Mouse (Mus musculus): ENCODE results near the gene Lsamp. TPM values are rescaled to one million over a fixed set of nuclear protein-coding genes. Genes with fewer than 3 reads are reported as not detected.
"Not testable (repeated sequence)": the region's sequence is repeated elsewhere in the genome, so short reads cannot be mapped to it uniquely, and the experiment has no call there.

Gene Lsamp
- polyA plus RNA-seq, 1 experiment from 2014 or later, result 2.1 TPM

GRCm38 (mm10) chr16:41996956-41997355, 2012.8 kb downstream of the Lsamp start:
- Histone ChIP-seq H3K4me3 (ENCODE audit: control insufficient read depth in 1 of 2, insufficient read depth in 1 of 2, low read depth in 1 of 2, low read length in 2 of 2) (no peak overlapping the region), H3K27me3 (ENCODE audit: control insufficient read depth, insufficient read depth, low read length) (no peaks in the 10 kb centered on the region), H3K9ac (ENCODE audit: low read length) (no peak overlapping the region), H3K27ac (replicated peaks in 1 of 2; ENCODE audit: control insufficient read depth in 1 of 2, insufficient read depth in 1 of 2, low read depth in 2 of 2, low read length in 2 of 2) (no peak overlapping the region), H3K4me1 (ENCODE audit: control insufficient read depth in 2 of 2, insufficient read depth in 2 of 2, low read length in 2 of 2) (no peaks in the 10 kb centered on the region), H3K4me2 (ENCODE audit: low read length) (no peak overlapping the region), H3K9me3 (ENCODE audit: control insufficient read depth, low read length) (no peaks in the 10 kb centered on the region), H3K36me3 (ENCODE audit: control insufficient read depth, insufficient read depth, low read length) (no peaks in the 10 kb centered on the region)
- ATAC-seq (ENCODE audit: insufficient number of reproducible peaks, insufficient read depth, low FRiP score, low read depth), result no peak
- WGBS, result 47% methylated on average over 1 of the region's 1 CpGs

DNA sequence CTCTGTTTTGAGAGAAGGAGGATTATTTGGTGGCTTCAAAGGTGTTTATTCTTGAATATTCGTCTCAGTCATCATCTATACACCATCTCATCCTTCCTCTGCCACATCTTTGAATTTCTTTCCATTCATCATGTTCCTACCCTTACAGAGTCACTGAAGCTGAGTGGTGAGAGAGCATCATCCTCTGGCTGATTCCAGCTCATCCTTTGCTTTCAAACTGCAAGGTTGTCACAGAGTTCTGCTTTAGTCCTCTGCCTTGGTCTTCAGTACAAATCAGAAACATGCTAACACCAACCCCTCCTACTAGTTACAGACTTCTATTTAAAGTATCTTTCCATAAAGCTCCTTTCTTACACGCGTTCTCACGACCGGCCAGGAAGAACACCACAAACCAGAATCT, 2018.8 kb downstream of the Lsamp start:
- 82% methylated on average over 5 of the region's 5 CpGs for WGBS
- no peak for ATAC-seq (ENCODE audit: insufficient number of reproducible peaks, insufficient read depth, low FRiP score, low read depth)

DNA sequence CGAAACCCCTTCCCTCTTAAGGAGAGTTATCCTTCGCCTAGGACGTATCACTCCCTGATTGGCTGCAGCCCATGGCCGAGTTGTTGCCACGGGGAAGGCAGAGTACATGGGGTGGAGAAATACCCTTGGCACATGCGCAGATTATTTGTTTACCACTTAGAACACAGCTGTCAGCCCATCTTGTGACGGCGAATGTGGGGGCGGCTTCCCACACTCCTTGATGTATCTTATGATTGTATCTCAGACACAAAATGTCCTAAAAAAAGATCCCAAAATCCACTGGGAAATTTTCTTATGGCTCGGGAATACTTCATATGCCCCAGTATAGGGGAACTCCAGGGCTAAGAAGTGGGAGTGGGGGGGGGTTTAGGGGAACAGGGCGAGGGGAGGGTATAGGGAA, 2019.3 kb downstream of the Lsamp start:
- not testable (repeated sequence) for H3K36me3 ChIP-seq (ENCODE audit: control insufficient read depth, insufficient read depth, low read length); ATAC-seq (ENCODE audit: insufficient number of reproducible peaks, insufficient read depth, low FRiP score, low read depth); H3K9ac ChIP-seq (ENCODE audit: low read length); H3K4me3 ChIP-seq (ENCODE audit: control insufficient read depth in 1 of 2, insufficient read depth in 1 of 2, low read depth in 1 of 2, low read length in 2 of 2); H3K4me1 ChIP-seq (ENCODE audit: control insufficient read depth in 2 of 2, insufficient read depth in 2 of 2, low read length in 2 of 2); H3K4me2 ChIP-seq (ENCODE audit: low read length); H3K9me3 ChIP-seq (ENCODE audit: control insufficient read depth, low read length); H3K27me3 ChIP-seq (ENCODE audit: control insufficient read depth, insufficient read depth, low read length); H3K27ac ChIP-seq (replicated peaks in 1 of 2; ENCODE audit: control insufficient read depth in 1 of 2, insufficient read depth in 1 of 2, low read depth in 2 of 2, low read length in 2 of 2)
- 85% methylated on average over 7 of the region's 11 CpGs for WGBS

More for the DNA sequence above, 2018.8 kb downstream of the Lsamp start:
- Histone ChIP-seq H3K27ac (replicated peaks in 1 of 2; ENCODE audit: control insufficient read depth in 1 of 2, insufficient read depth in 1 of 2, low read depth in 2 of 2, low read length in 2 of 2) (no peak overlapping the region), H3K4me1 (ENCODE audit: control insufficient read depth in 2 of 2, insufficient read depth in 2 of 2, low read length in 2 of 2) (no peaks in the 10 kb centered on the region), H3K36me3 (ENCODE audit: control insufficient read depth, insufficient read depth, low read length) (no peaks in the 10 kb centered on the region), H3K4me3 (ENCODE audit: control insufficient read depth in 1 of 2, insufficient read depth in 1 of 2, low read depth in 1 of 2, low read length in 2 of 2) (no peak overlapping the region), H3K4me2 (ENCODE audit: low read length) (no peak overlapping the region), H3K27me3 (ENCODE audit: control insufficient read depth, insufficient read depth, low read length) (no peaks in the 10 kb centered on the region), H3K9ac (ENCODE audit: low read length) (no peak overlapping the region), H3K9me3 (ENCODE audit: control insufficient read depth, low read length) (no peaks in the 10 kb centered on the region)

DNA sequence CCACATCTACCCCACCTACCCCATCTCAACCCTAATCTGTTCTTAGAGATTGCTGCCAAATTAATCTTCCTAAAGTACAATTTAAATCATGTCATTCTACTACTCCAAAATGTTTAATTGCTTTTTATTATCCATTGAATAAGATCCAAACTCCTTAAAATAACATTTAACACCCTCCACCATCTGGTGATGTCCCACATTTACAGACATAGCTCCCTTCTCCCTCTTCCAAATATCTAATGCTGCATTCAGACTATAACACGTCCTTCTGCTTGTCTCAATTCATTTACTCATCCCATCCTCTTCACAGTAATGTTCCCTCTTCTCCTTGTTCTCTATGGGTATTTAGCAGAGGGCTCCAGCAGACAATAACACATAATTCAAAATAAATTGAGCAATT, 2020.0 kb downstream of the Lsamp start:
- H3K27ac ChIP-seq (replicated peaks in 1 of 2; ENCODE audit: control insufficient read depth in 1 of 2, insufficient read depth in 1 of 2, low read depth in 2 of 2, low read length in 2 of 2), result no peak overlapping the region
- 61% methylated on average over 1 of the region's 1 CpGs for WGBS
- H3K36me3 ChIP-seq (ENCODE audit: control insufficient read depth, insufficient read depth, low read length), result no peaks in the 10 kb centered on the region
- no peak overlapping the region for H3K9ac ChIP-seq (ENCODE audit: low read length)
- no peak overlapping the region for H3K4me2 ChIP-seq (ENCODE audit: low read length)
- H3K27me3 ChIP-seq (ENCODE audit: control insufficient read depth, insufficient read depth, low read length), result no peaks in the 10 kb centered on the region
- no peak overlapping the region for H3K4me3 ChIP-seq (ENCODE audit: control insufficient read depth in 1 of 2, insufficient read depth in 1 of 2, low read depth in 1 of 2, low read length in 2 of 2)
- no peaks in the 10 kb centered on the region for H3K4me1 ChIP-seq (ENCODE audit: control insufficient read depth in 2 of 2, insufficient read depth in 2 of 2, low read length in 2 of 2)
- no peak for ATAC-seq (ENCODE audit: insufficient number of reproducible peaks, insufficient read depth, low FRiP score, low read depth)
- H3K9me3 ChIP-seq (ENCODE audit: control insufficient read depth, low read length), result no peaks in the 10 kb centered on the region

DNA sequence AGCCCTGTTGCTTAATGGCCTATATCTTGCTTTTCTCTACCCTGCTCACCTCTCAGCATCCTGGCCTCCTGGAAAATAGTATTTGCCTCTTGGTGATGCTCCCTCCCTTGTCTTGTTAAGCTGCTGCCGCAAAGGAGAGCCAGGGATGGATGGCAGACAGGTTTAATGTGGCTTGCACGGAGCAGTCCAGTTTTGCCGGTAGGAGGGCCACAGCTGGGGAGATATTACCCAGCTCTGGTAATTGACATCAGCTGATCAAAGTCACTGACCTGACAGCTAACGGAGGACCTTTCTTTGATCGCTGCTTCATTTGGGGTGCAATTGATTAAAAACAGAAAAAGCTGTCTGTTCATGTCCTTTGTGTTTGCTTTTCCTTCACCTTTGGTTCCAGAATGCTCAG, 2030.8 kb downstream of the Lsamp start:
- H3K4me2 ChIP-seq (ENCODE audit: low read length), result no peak overlapping the region
- H3K9me3 ChIP-seq (ENCODE audit: control insufficient read depth, low read length), result no peaks in the 10 kb centered on the region
- H3K27ac ChIP-seq (replicated peaks in 1 of 2; ENCODE audit: control insufficient read depth in 1 of 2, insufficient read depth in 1 of 2, low read depth in 2 of 2, low read length in 2 of 2), result no peak overlapping the region
- no peak overlapping the region for H3K4me3 ChIP-seq (ENCODE audit: control insufficient read depth in 1 of 2, insufficient read depth in 1 of 2, low read depth in 1 of 2, low read length in 2 of 2)
- H3K4me1 ChIP-seq (ENCODE audit: control insufficient read depth in 2 of 2, insufficient read depth in 2 of 2, low read length in 2 of 2), result no peaks in the 10 kb centered on the region
- H3K9ac ChIP-seq (ENCODE audit: low read length), result no peak overlapping the region
- ATAC-seq (ENCODE audit: insufficient number of reproducible peaks, insufficient read depth, low FRiP score, low read depth), result no peak
- no peaks in the 10 kb centered on the region for H3K36me3 ChIP-seq (ENCODE audit: control insufficient read depth, insufficient read depth, low read length)
- 55% methylated on average over 5 of the region's 5 CpGs for WGBS
- H3K27me3 ChIP-seq (ENCODE audit: control insufficient read depth, insufficient read depth, low read length), result no peaks in the 10 kb centered on the region

DNA sequence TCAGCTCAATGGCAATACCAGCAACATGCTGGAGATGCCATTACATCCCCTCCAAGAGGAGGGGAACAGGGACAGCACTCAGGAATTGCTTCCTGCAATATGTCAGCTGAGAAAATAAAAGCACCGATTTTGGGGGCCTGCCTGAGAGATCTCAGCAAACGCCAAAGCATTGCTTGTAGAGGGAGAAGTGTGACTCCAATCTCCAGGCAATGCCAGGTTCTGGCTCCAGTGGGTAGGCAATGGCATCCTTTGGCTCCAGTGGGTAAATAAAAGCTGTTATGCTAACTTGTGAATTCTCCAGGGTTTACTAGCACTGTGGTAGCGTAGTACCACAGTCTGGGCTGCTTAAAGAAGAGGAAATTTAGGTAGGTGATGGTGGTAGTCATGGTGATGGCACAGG, 2031.3 kb downstream of the Lsamp start:
- Histone ChIP-seq H3K4me3 (ENCODE audit: control insufficient read depth in 1 of 2, insufficient read depth in 1 of 2, low read depth in 1 of 2, low read length in 2 of 2) (no peak overlapping the region), H3K27me3 (ENCODE audit: control insufficient read depth, insufficient read depth, low read length) (no peaks in the 10 kb centered on the region), H3K4me2 (ENCODE audit: low read length) (no peak overlapping the region), H3K27ac (replicated peaks in 1 of 2; ENCODE audit: control insufficient read depth in 1 of 2, insufficient read depth in 1 of 2, low read depth in 2 of 2, low read length in 2 of 2) (no peak overlapping the region), H3K36me3 (ENCODE audit: control insufficient read depth, insufficient read depth, low read length) (no peaks in the 10 kb centered on the region), H3K9ac (ENCODE audit: low read length) (no peak overlapping the region), H3K4me1 (ENCODE audit: control insufficient read depth in 2 of 2, insufficient read depth in 2 of 2, low read length in 2 of 2) (no peaks in the 10 kb centered on the region), H3K9me3 (ENCODE audit: control insufficient read depth, low read length) (no peaks in the 10 kb centered on the region)
- 58% methylated on average over 3 of the region's 3 CpGs for WGBS
- no peak for ATAC-seq (ENCODE audit: insufficient number of reproducible peaks, insufficient read depth, low FRiP score, low read depth)

- ATAC-seq (ENCODE audit: insufficient number of reproducible peaks, insufficient read depth, low FRiP score, low read depth), result no peak
- no peak overlapping the region for H3K27ac ChIP-seq (replicated peaks in 1 of 2; ENCODE audit: control insufficient read depth in 1 of 2, insufficient read depth in 1 of 2, low read depth in 2 of 2, low read length in 2 of 2)
- no peak overlapping the region for H3K4me2 ChIP-seq (ENCODE audit: low read length)
- no peaks in the 10 kb centered on the region for H3K9me3 ChIP-seq (ENCODE audit: control insufficient read depth, low read length)
- no peak overlapping the region for H3K9ac ChIP-seq (ENCODE audit: low read length)
- WGBS, result 88% methylated on average over 9 of the region's 9 CpGs
- no peaks in the 10 kb centered on the region for H3K4me1 ChIP-seq (ENCODE audit: control insufficient read depth in 2 of 2, insufficient read depth in 2 of 2, low read length in 2 of 2)
- H3K36me3 ChIP-seq (ENCODE audit: control insufficient read depth, insufficient read depth, low read length), result no peaks in the 10 kb centered on the region
- no peak overlapping the region for H3K4me3 ChIP-seq (ENCODE audit: control insufficient read depth in 1 of 2, insufficient read depth in 1 of 2, low read depth in 1 of 2, low read length in 2 of 2)
- H3K27me3 ChIP-seq (ENCODE audit: control insufficient read depth, insufficient read depth, low read length), result no peaks in the 10 kb centered on the region
Measured at GRCm38 (mm10) chr16:42016791-42017643, 2032.9 kb downstream of the Lsamp start.

- Histone ChIP-seq H3K27me3 (ENCODE audit: control insufficient read depth, insufficient read depth, low read length) (no peaks in the 10 kb centered on the region), H3K4me1 (ENCODE audit: control insufficient read depth in 2 of 2, insufficient read depth in 2 of 2, low read length in 2 of 2) (no peaks in the 10 kb centered on the region), H3K9ac (ENCODE audit: low read length) (no peak overlapping the region), H3K9me3 (ENCODE audit: control insufficient read depth, low read length) (no peaks in the 10 kb centered on the region), H3K4me3 (ENCODE audit: control insufficient read depth in 1 of 2, insufficient read depth in 1 of 2, low read depth in 1 of 2, low read length in 2 of 2) (no peak overlapping the region), H3K36me3 (ENCODE audit: control insufficient read depth, insufficient read depth, low read length) (no peaks in the 10 kb centered on the region), H3K4me2 (ENCODE audit: low read length) (no peak overlapping the region), H3K27ac (replicated peaks in 1 of 2; ENCODE audit: control insufficient read depth in 1 of 2, insufficient read depth in 1 of 2, low read depth in 2 of 2, low read length in 2 of 2) (no peak overlapping the region)
- ATAC-seq (ENCODE audit: insufficient number of reproducible peaks, insufficient read depth, low FRiP score, low read depth), result no peak
- WGBS, result 55% methylated on average over 1 of the region's 1 CpGs
Measured at GRCm38 (mm10) chr16:42022566-42022965, 2038.4 kb downstream of the Lsamp start.

Data from heart, embryonic 14.5 days (tissue).